27 mouse cellular contexts compared by ENCODE assay signal in the genomic region with DNA sequence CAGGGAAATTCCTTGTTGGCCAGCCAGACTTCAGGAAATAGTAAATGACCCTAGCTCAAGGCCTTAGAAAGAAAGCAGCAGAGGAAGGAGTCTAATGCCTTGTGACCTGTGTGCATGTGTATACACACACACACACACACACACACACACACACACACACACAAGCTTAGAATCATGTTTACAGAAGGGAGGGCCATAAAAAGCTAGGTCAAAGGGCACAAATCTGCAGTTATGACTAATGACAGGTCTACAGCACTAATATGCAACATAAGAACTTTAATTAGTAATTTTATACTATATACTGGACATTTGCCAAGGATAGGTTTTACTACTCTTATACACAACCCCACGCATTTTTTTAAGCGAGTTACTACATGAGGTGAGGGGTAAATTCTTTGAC.
"Had no signal": no experiment of that assay in that cellular context is flagged by ENCODE, and none has a peak within 500 bp of the region (broad histone marks: within the 10 kb centered on the region; RNA-seq: fewer than 3 reads in every experiment).

No protein-coding gene starts in this region.

- DNase-seq: gastrocnemius, postnatal 14 days; gastrocnemius, postnatal 36 days; heart, adult 2 months; heart, postnatal 14 days; heart, postnatal 36 days; kidney, adult 11 months; kidney, adult 2 months; kidney, adult 9 months; kidney, postnatal 14 days; kidney, postnatal 36 days; layer of hippocampus, adult 9-11 months; layer of hippocampus, postnatal 36 days; left cerebral cortex, postnatal 4 days had no signal

- H3K4me2 ChIP-seq: heart, embryonic 11.5 days; heart, embryonic 13.5 days; heart, embryonic 15.5 days; hindbrain, embryonic 12.5 days; hindbrain, embryonic 14.5 days; kidney, embryonic 15.5 days; limb, embryonic 12.5 days; limb, embryonic 15.5 days; liver, embryonic 12.5 days had no signal

- H3K9me3 ChIP-seq: heart, embryonic 13.5 days; heart, embryonic 15.5 days; hindbrain, embryonic 10.5 days; hindbrain, embryonic 12.5 days; kidney, embryonic 15.5 days; limb, embryonic 12.5 days; limb, embryonic 15.5 days; liver, embryonic 12.5 days had no signal

- H3K4me1 ChIP-seq: heart, embryonic 15.5 days; hindbrain, embryonic 10.5 days; hindbrain, embryonic 12.5 days; kidney, embryonic 15.5 days; limb, embryonic 15.5 days; liver, embryonic 12.5 days had no signal

- H3K27ac ChIP-seq: heart, adult 2 months; heart, embryonic 13.5 days; heart, embryonic 15.5 days; hindbrain, embryonic 10.5 days; hindbrain, embryonic 12.5 days; hindbrain, embryonic 14.5 days; kidney, embryonic 15.5 days; kidney, postnatal 0 days; limb, embryonic 12.5 days; limb, embryonic 15.5 days; liver, embryonic 12.5 days; liver, embryonic 14.5 days had no signal

- H3K27me3 ChIP-seq: heart, embryonic 13.5 days; heart, embryonic 15.5 days; hindbrain, embryonic 12.5 days; kidney, embryonic 15.5 days; limb, embryonic 12.5 days; limb, embryonic 15.5 days; liver, embryonic 12.5 days had no signal

- H3K9ac ChIP-seq: heart, embryonic 13.5 days; heart, embryonic 15.5 days; hindbrain, embryonic 12.5 days; hindbrain, embryonic 14.5 days; kidney, embryonic 15.5 days; limb, embryonic 12.5 days; limb, embryonic 15.5 days; liver, embryonic 12.5 days; liver, embryonic 14.5 days had no signal

- ATAC-seq: hindbrain, embryonic 16.5 days; inflammation-experienced regulatory T-cells, adult 6 months; liver, embryonic 12.5 days had no signal

- H3K4me3 ChIP-seq: heart, adult 2 months; heart, embryonic 13.5 days; heart, embryonic 15.5 days; hindbrain, embryonic 10.5 days; hindbrain, embryonic 12.5 days; kidney, embryonic 15.5 days; limb, embryonic 12.5 days; limb, embryonic 15.5 days; liver, embryonic 12.5 days had no signal

- H3K36me3 ChIP-seq: heart, embryonic 13.5 days; heart, embryonic 15.5 days; hindbrain, embryonic 10.5 days; hindbrain, embryonic 12.5 days; kidney, embryonic 15.5 days; limb, embryonic 12.5 days; limb, embryonic 15.5 days; liver, embryonic 12.5 days had no signal
